In genomic region chr6:52200073-52200750, GRCm38 (mm10) we compare ENCODE assay signal across 11 mouse cellular contexts. TPM values are rescaled to one million over a fixed set of nuclear protein-coding genes. Genes with fewer than 3 reads are reported as not detected.
DNase-seq lines count a peak whose midpoint lies in the region; ATAC-seq lines count a peak whose summit lies in the region.
"Had no signal": no experiment of that assay in that cellular context is flagged by ENCODE, and none has a peak within 500 bp of the region (broad histone marks: within the 10 kb centered on the region; RNA-seq: fewer than 3 reads in every experiment).

No protein-coding gene starts in this region.

- no peaks in the 10 kb centered on the region for H3K9me3 ChIP-seq in hindbrain, embryonic 11.5 days (ENCODE audit: control insufficient read depth, low read length)
- no peaks in the 10 kb centered on the region for H3K9me3 ChIP-seq in hindbrain, embryonic 10.5 days
- H3K9me3 ChIP-seq in hindbrain, embryonic 13.5 days = no peaks in the 10 kb centered on the region
- H3K9me3 ChIP-seq in neural tube, embryonic 13.5 days = no peaks in the 10 kb centered on the region

- peak overlapping the region; percentile 46; the same call in 1 of the 2 replicates for H3K9ac ChIP-seq in hindbrain, embryonic 11.5 days (ENCODE audit: low read depth, low read length)
- H3K9ac ChIP-seq in hindbrain, embryonic 13.5 days = peak overlapping the region; percentile 90
- peak overlapping the region; percentile 66 for H3K9ac ChIP-seq in neural tube, embryonic 13.5 days
- H3K9ac ChIP-seq: liver, embryonic 14.5 days had no signal

- ATAC-seq in hindbrain, embryonic 11.5 days (ENCODE audit: low FRiP score) = no peak
- ATAC-seq in hindbrain, embryonic 13.5 days (ENCODE audit: low FRiP score) = no peak; the same call in 1 of the 2 replicates
- ATAC-seq in neural tube, embryonic 13.5 days (ENCODE audit: low read depth) = no peak

- peak overlapping the region; percentile 26 for H3K4me3 ChIP-seq in hindbrain, embryonic 11.5 days (ENCODE audit: low read depth, low read length)
- H3K4me3 ChIP-seq in hindbrain, embryonic 10.5 days = no peak overlapping the region
- peak overlapping the region; percentile 58 for H3K4me3 ChIP-seq in hindbrain, embryonic 13.5 days
- H3K4me3 ChIP-seq in neural tube, embryonic 13.5 days = peak overlapping the region; percentile 96

- no peaks in the 10 kb centered on the region for H3K4me1 ChIP-seq in hindbrain, embryonic 11.5 days (replicated peaks; ENCODE audit: control insufficient read depth, insufficient read depth, low read length)
- peaks cover 16% of the 10 kb centered on the region for H3K4me1 ChIP-seq in hindbrain, embryonic 10.5 days (replicated peaks)
- H3K4me1 ChIP-seq in hindbrain, embryonic 13.5 days (replicated peaks) = peaks cover 36% of the 10 kb centered on the region
- H3K4me1 ChIP-seq in neural tube, embryonic 13.5 days (replicated peaks) = peaks cover 99% of the 10 kb centered on the region

- peak overlapping the region; percentile 22 for H3K4me2 ChIP-seq in hindbrain, embryonic 11.5 days (replicated peaks; ENCODE audit: low read depth, low read length)
- peak overlapping the region; percentile 64 for H3K4me2 ChIP-seq in hindbrain, embryonic 13.5 days
- peak overlapping the region; percentile 97 for H3K4me2 ChIP-seq in neural tube, embryonic 13.5 days

- peaks cover 81% of the 10 kb centered on the region for H3K27me3 ChIP-seq in hindbrain, embryonic 11.5 days (ENCODE audit: control insufficient read depth, insufficient read depth, low read length)
- H3K27me3 ChIP-seq in hindbrain, embryonic 10.5 days (ENCODE audit: insufficient read depth, poor library complexity, severe bottlenecking) = peaks cover 100% of the 10 kb centered on the region
- H3K27me3 ChIP-seq in hindbrain, embryonic 13.5 days = peaks cover 99% of the 10 kb centered on the region
- H3K27me3 ChIP-seq in neural tube, embryonic 13.5 days = no peaks in the 10 kb centered on the region

- H3K36me3 ChIP-seq in hindbrain, embryonic 11.5 days (ENCODE audit: control insufficient read depth, insufficient read depth, low read length) = no peaks in the 10 kb centered on the region
- no peaks in the 10 kb centered on the region for H3K36me3 ChIP-seq in hindbrain, embryonic 10.5 days
- no peaks in the 10 kb centered on the region for H3K36me3 ChIP-seq in hindbrain, embryonic 13.5 days
- peaks cover 46% of the 10 kb centered on the region for H3K36me3 ChIP-seq in neural tube, embryonic 13.5 days

- 1% methylated on average over 30 of the region's 30 CpGs for WGBS in hindbrain, embryonic 11.5 days
- WGBS in hindbrain, embryonic 10.5 days = 2% methylated on average over 30 of the region's 30 CpGs
- 4% methylated on average over 30 of the region's 30 CpGs for WGBS in hindbrain, embryonic 13.5 days
- 2% methylated on average over 30 of the region's 30 CpGs for WGBS in neural tube, embryonic 13.5 days

- no peak for DNase-seq in hindbrain, embryonic 11.5 days (ENCODE audit: low spot score)
- no peak for DNase-seq in hindbrain, embryonic 10.5 days (ENCODE audit: low spot score)
- DNase-seq in kidney, postnatal 4 days = peak; percentile 62 to 72
- no peak for DNase-seq in cerebellum, postnatal 36 days
- DNase-seq in thymus, postnatal 0 days (ENCODE audit: low spot score) = no peak
- no peak for DNase-seq in thymus, adult 18-20 months
- DNase-seq: right cerebral cortex, postnatal 25 days had no signal

- peak overlapping the region; percentile 59; the same call in 1 of the 2 replicates for H3K27ac ChIP-seq in hindbrain, embryonic 11.5 days (ENCODE audit: low read depth, low read length)
- no peak overlapping the region for H3K27ac ChIP-seq in hindbrain, embryonic 10.5 days
- peak overlapping the region; percentile 95 for H3K27ac ChIP-seq in hindbrain, embryonic 13.5 days
- peak overlapping the region; percentile 100 for H3K27ac ChIP-seq in neural tube, embryonic 13.5 days (replicated peaks)
- H3K27ac ChIP-seq: liver, embryonic 14.5 days had no signal

RNA-seq across cellular contexts. Expression of gene Hoxa5, which starts 4.2 kb away (rescaled TPM):
- 23.8 and 39.3 TPM in 2 replicates for polyA plus RNA-seq in hindbrain, embryonic 11.5 days (2014; fragmentation: Nextera tagmentation; extraction: Ambion mirVana)
- polyA plus RNA-seq in hindbrain, embryonic 10.5 days (2016; fragmentation: Nextera tagmentation; extraction: Ambion mirVana) = 1.8 TPM in 1 of 2 replicates, not detected in the other
- polyA plus RNA-seq in hindbrain, embryonic 13.5 days (2015; fragmentation: Nextera tagmentation; extraction: Ambion mirVana) = 116 and 150 TPM in 2 replicates
- polyA plus RNA-seq in neural tube, embryonic 13.5 days (2015; fragmentation: Nextera tagmentation; extraction: Ambion mirVana) = 44.7 and 66.8 TPM in 2 replicates
- polyA plus RNA-seq in thymus, postnatal 0 days (2015; fragmentation: Nextera tagmentation; extraction: Ambion mirVana) = 0.06 and 0.21 TPM in 2 replicates
- polyA plus RNA-seq: cortical plate, adult 2 months had no signal

RNA-seq across cellular contexts. Expression of gene Hoxa6, which starts 8.3 kb away (rescaled TPM):
- polyA plus RNA-seq in hindbrain, embryonic 11.5 days (2014; fragmentation: Nextera tagmentation; extraction: Ambion mirVana) = 2.1 and 11.6 TPM in 2 replicates
- not detected in 2 replicates for polyA plus RNA-seq in hindbrain, embryonic 10.5 days (2016; fragmentation: Nextera tagmentation; extraction: Ambion mirVana)
- 16.3 and 28.0 TPM in 2 replicates for polyA plus RNA-seq in hindbrain, embryonic 13.5 days (2015; fragmentation: Nextera tagmentation; extraction: Ambion mirVana)
- polyA plus RNA-seq in neural tube, embryonic 13.5 days (2015; fragmentation: Nextera tagmentation; extraction: Ambion mirVana) = 20.3 and 25.8 TPM in 2 replicates
- not detected in 2 replicates for polyA plus RNA-seq in thymus, postnatal 0 days (2015; fragmentation: Nextera tagmentation; extraction: Ambion mirVana)
- polyA plus RNA-seq: cortical plate, adult 2 months; liver, embryonic 14.5 days had no signal

RNA-seq across cellular contexts. Expression of gene Hoxa4, which starts 8.7 kb away (rescaled TPM):
- polyA plus RNA-seq in hindbrain, embryonic 11.5 days (2014; fragmentation: Nextera tagmentation; extraction: Ambion mirVana) = 11.9 and 12.8 TPM in 2 replicates
- 0.14 and 4.3 TPM in 2 replicates for polyA plus RNA-seq in hindbrain, embryonic 10.5 days (2016; fragmentation: Nextera tagmentation; extraction: Ambion mirVana)
- polyA plus RNA-seq in hindbrain, embryonic 13.5 days (2015; fragmentation: Nextera tagmentation; extraction: Ambion mirVana) = 14.5 and 14.8 TPM in 2 replicates
- 5.7 and 5.8 TPM in 2 replicates for polyA plus RNA-seq in neural tube, embryonic 13.5 days (2015; fragmentation: Nextera tagmentation; extraction: Ambion mirVana)
- polyA plus RNA-seq in thymus, postnatal 0 days (2015; fragmentation: Nextera tagmentation; extraction: Ambion mirVana) = 0.27 and 0.39 TPM in 2 replicates
- polyA plus RNA-seq: cortical plate, adult 2 months had no signal

RNA-seq across cellular contexts. Expression of gene Hoxa3, which starts 12.9 kb away (rescaled TPM):
- polyA plus RNA-seq in hindbrain, embryonic 11.5 days (2014; fragmentation: Nextera tagmentation; extraction: Ambion mirVana) = 13.3 and 14.2 TPM in 2 replicates
- polyA plus RNA-seq in hindbrain, embryonic 10.5 days (2016; fragmentation: Nextera tagmentation; extraction: Ambion mirVana) = 3.6 and 9.7 TPM in 2 replicates
- 21.8 and 23.8 TPM in 2 replicates for polyA plus RNA-seq in hindbrain, embryonic 13.5 days (2015; fragmentation: Nextera tagmentation; extraction: Ambion mirVana)
- 13.9 and 16.4 TPM in 2 replicates for polyA plus RNA-seq in neural tube, embryonic 13.5 days (2015; fragmentation: Nextera tagmentation; extraction: Ambion mirVana)
- polyA plus RNA-seq in thymus, postnatal 0 days (2015; fragmentation: Nextera tagmentation; extraction: Ambion mirVana) = 1.1 and 1.2 TPM in 2 replicates
- polyA plus RNA-seq: cortical plate, adult 2 months had no signal

RNA-seq across cellular contexts. Expression of gene Gm28308, which starts 12.9 kb away (rescaled TPM):
- not detected in 2 replicates for polyA plus RNA-seq in hindbrain, embryonic 11.5 days (2014; fragmentation: Nextera tagmentation; extraction: Ambion mirVana)
- polyA plus RNA-seq in hindbrain, embryonic 10.5 days (2016; fragmentation: Nextera tagmentation; extraction: Ambion mirVana) = not detected in 2 replicates
- not detected in 2 replicates for polyA plus RNA-seq in hindbrain, embryonic 13.5 days (2015; fragmentation: Nextera tagmentation; extraction: Ambion mirVana)
- not detected in 2 replicates for polyA plus RNA-seq in neural tube, embryonic 13.5 days (2015; fragmentation: Nextera tagmentation; extraction: Ambion mirVana)
- polyA plus RNA-seq in thymus, postnatal 0 days (2015; fragmentation: Nextera tagmentation; extraction: Ambion mirVana) = not detected in 2 replicates
- polyA plus RNA-seq: cortical plate, adult 2 months; liver, embryonic 14.5 days had no signal

Comparison
In these comparisons a context has a peak if more than half of its experiments do, and no peak if none do; other contexts are left out.
1. DNase-seq: peak in kidney, postnatal 4 days (2 of 2); none in hindbrain, embryonic 11.5 days (single experiment), hindbrain, embryonic 10.5 days (single experiment), cerebellum, postnatal 36 days (0 of 2), thymus, postnatal 0 days (single experiment) and thymus, adult 18-20 months (0 of 2).
2. H3K4me2 ChIP-seq: peak in every context shown above with its lines; median percentile 97 in neural tube, embryonic 13.5 days; 64 in hindbrain, embryonic 13.5 days; 22 in hindbrain, embryonic 11.5 days.
3. Peak in every context shown above with its lines, with median percentiles within 50 percentile points of each other: H3K9ac ChIP-seq.